Mouse (Mus musculus) intestine, embryonic 16.5 days (tissue): ENCODE data around the gene Itgb4. TPM values are rescaled to one million over a fixed set of nuclear protein-coding genes. Genes with fewer than 3 reads are reported as not detected.

ENCODE experiments used
- ATAC-seq: fragments of 200-750 bp; cut with Nextera tagmentation; 2 replicates; pipeline ENCODE4 v1.8.0; 2017; ENCODE audit warnings: moderate TSS enrichment, moderate library complexity
- H3K27ac ChIP-seq: fragments of 300-500 bp; sonication (generic); 2 replicates; pipeline ENCODE4 v1.5.1; 2014; ENCODE audit warnings: mild to moderate bottlenecking, low read length
- H3K27me3 ChIP-seq: fragments of 300-500 bp; sonication (generic); replicated peaks from 2 replicates; pipeline ENCODE4 v1.6.1; 2014; ENCODE audit warnings: low read length, control low read depth, mixed read lengths; ENCODE audit not compliant: control insufficient read depth, insufficient read depth
- H3K36me3 ChIP-seq: fragments of 300-500 bp; sonication (generic); 2 replicates; pipeline ENCODE4 v1.6.1; 2014; ENCODE audit warnings: low read length, control low read depth; ENCODE audit not compliant: control insufficient read depth, insufficient read depth
- H3K4me1 ChIP-seq: fragments of 300-500 bp; sonication (generic); 2 replicates; pipeline ENCODE4 v1.6.1; 2014; ENCODE audit warnings: low read length, control low read depth, mixed read lengths; ENCODE audit not compliant: control insufficient read depth, insufficient read depth
- H3K4me2 ChIP-seq: fragments of 300-500 bp; sonication (generic); 2 replicates; pipeline ENCODE4 v1.6.1; 2014; ENCODE audit warnings: low read depth, low read length, control low read depth
- H3K4me3 ChIP-seq: fragments of 300-500 bp; sonication (generic); 2 replicates; pipeline ENCODE4 v1.5.1; 2014; ENCODE audit warnings: mild to moderate bottlenecking, low read length
- H3K9ac ChIP-seq: fragments of 300-500 bp; sonication (generic); 2 replicates; pipeline ENCODE4 v1.6.1; 2014; ENCODE audit warnings: low read depth, low read length
- H3K9me3 ChIP-seq: fragments of 300-500 bp; sonication (generic); 2 replicates; pipeline ENCODE4 v1.6.1; 2016; ENCODE audit warnings: low read length, control low read depth; ENCODE audit not compliant: control insufficient read depth
- WGBS: fragments of 180-500 bp; shearing (Covaris S2); extraction: QIAGEN DNeasy Blood & Tissue Kit; methylation state at CpG from one replicate; pipeline ENCODE4 v1.1.7; 2014; 5-methylcytosine and 5-hydroxymethylcytosine counted together
- polyA plus RNA-seq: library from polyadenylated mRNA; unstranded; fragments of >200 nt; fragmentation: Nextera tagmentation; extraction: Ambion mirVana; gene quantifications from 2 replicates; pipeline ENCODE4 v1.2.1, GENCODE M21; 2015

The Itgb4 gene
- polyA plus RNA-seq, 1 experiment from 2014 or later = 11.9 TPM

DNA sequence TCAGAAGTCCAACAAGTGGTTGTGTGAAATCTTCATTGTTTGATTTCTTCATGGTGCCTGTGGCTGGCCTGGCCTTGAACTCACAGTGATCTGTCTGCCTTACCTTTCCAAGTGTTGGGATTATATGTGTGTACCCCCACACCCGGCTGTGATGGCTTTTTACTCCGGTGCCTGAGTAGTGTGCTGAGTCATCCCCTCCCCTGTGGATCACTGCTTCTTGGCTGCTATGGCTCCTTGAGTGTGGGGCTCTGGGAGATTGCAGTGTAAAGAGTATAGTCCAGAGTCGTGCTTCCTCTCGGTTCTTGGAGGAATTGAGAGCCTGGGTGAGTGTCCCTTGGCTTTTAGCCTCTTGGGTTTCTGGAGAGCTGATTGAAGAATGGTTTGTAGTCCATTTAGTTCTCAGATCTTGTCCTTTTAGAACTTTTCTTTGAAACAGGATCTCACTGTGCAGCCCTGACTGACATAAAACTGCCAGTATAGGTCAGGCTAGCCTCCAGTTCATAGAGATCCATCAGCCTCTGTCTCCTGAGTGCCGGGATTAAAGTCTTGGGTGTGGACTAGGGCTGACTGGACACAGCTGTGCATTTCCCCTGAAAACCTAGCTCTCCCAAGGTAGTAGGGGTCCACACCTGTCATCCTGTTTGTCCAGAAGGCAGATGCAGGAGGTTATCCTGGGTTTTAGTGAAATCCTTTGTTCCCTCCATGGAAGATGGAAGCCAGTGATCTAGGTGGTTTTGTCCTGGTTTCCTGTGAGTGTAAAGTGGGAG lies 68.0 kb downstream of the Itgb4 start:
- Histone ChIP-seq H3K9me3 (no peaks in the 10 kb centered on the region), H3K36me3 (peaks cover 10% of the 10 kb centered on the region; the same call in 1 of the 2 replicates), H3K4me2 (no peak overlapping the region), H3K9ac (no peak overlapping the region), H3K27ac (no peak overlapping the region), H3K27me3 (no peaks in the 10 kb centered on the region), H3K4me3 (no peak overlapping the region), H3K4me1 (no peaks in the 10 kb centered on the region)
- 80% methylated on average over 5 of the region's 5 CpGs for WGBS
- no peak for ATAC-seq

DNA sequence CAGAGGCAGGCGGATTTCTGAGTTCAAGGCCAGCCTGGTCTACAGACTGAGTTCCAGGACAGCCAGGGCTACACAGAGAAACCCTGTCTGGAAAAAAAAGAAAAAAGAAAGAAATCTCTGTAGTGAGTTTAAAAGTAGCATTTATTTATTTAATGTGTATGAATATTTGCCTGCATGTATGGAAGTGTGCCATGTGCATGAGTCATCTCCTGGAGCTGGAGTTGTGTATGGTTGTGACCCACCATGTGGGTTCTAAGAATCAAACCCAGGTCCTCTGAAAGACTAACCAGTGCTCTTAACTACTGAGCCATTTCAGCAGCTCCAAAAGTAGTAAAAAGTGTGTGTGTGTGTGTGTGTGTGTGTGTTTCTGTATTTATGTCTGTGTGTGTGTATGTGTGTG lies 68.8 kb downstream of the Itgb4 start:
- Histone ChIP-seq H3K36me3 (peaks cover 13% of the 10 kb centered on the region), H3K27me3 (no peaks in the 10 kb centered on the region), H3K9ac (no peak overlapping the region), H3K4me1 (no peaks in the 10 kb centered on the region), H3K4me3 (no peak overlapping the region), H3K4me2 (no peak overlapping the region), H3K9me3 (no peaks in the 10 kb centered on the region), H3K27ac (no peak overlapping the region)
- 96% methylated on average over 1 of the region's 1 CpGs for WGBS
- no peak for ATAC-seq

DNA sequence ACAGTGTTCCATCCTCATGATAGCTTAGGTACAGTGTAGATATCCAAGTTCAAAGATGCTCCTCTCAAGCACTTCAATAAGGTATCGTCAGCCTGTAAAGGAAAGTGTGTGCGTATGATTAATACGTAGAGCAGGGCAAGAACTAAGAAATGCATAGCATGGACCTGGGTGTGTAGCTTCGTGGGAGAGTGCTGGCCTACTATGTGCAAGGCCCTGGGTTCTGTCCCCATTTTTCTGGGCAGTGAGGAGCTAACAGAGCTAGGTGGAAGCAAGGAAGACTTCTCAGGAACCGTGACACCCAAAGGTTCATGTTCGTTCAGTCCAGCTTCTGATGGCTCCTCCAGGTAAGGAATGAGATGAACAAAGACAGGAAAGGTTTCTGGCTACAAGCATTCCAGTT lies 70.7 kb downstream of the Itgb4 start:
- no peaks in the 10 kb centered on the region for H3K9me3 ChIP-seq
- no peak for ATAC-seq
- peaks cover 30% of the 10 kb centered on the region for H3K36me3 ChIP-seq
- no peak overlapping the region for H3K4me2 ChIP-seq
- no peak overlapping the region for H3K27ac ChIP-seq
- H3K27me3 ChIP-seq = no peaks in the 10 kb centered on the region
- 95% methylated on average over 6 of the region's 6 CpGs for WGBS
- no peaks in the 10 kb centered on the region for H3K4me1 ChIP-seq
- H3K4me3 ChIP-seq = no peak overlapping the region
- H3K9ac ChIP-seq = no peak overlapping the region

DNA sequence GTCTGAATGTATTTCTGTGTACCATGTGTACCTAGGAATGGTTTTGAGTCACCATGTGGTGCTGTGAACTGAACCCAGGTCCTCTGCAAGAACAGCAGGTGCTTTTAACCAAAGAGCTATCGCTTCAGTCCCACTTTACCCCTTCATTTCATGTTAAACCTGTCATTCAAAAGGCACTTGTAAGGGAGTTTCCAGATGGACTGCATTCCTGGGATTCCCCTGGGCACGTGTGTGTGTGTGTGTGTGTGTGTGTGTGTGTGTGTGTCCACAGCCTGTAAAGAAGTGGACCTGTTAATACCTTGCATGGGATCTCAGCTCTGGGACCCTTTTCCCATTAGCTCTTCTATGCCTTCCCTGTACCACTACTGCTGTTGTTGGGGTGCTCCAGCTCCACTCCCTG lies 75.1 kb downstream of the Itgb4 start:
- WGBS = 79% methylated on average over 2 of the region's 2 CpGs
- no peak overlapping the region for H3K4me2 ChIP-seq
- ATAC-seq = no peak
- H3K9me3 ChIP-seq = no peaks in the 10 kb centered on the region
- no peak overlapping the region for H3K4me3 ChIP-seq
- peaks cover 50% of the 10 kb centered on the region for H3K36me3 ChIP-seq
- no peaks in the 10 kb centered on the region for H3K4me1 ChIP-seq
- no peaks in the 10 kb centered on the region for H3K27me3 ChIP-seq
- H3K27ac ChIP-seq = no peak overlapping the region
- H3K9ac ChIP-seq = no peak overlapping the region

DNA sequence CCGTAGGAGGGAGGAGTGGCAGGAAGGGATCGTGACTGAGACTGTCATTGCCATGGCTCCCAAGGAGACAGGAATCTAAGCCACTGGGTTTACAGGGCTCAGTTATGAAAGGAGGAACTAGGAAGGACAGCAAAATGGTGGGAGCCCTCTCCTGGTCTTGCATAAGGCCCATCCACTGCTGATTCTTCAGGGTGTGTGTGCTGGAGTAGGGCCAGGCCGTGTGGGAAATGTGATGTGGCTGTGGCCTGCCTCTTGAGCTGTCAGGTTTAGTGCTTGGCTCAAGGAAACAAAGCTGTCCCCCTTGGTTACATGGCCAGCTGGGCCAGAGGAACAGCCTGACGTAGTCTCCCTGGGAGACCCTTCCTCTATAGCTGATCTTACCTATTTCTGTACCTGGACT lies 75.7 kb downstream of the Itgb4 start:
- H3K9ac ChIP-seq = no peak overlapping the region
- H3K27me3 ChIP-seq = no peaks in the 10 kb centered on the region
- 84% methylated on average over 4 of the region's 4 CpGs for WGBS
- no peak overlapping the region for H3K4me3 ChIP-seq
- ATAC-seq = no peak
- H3K4me1 ChIP-seq = no peaks in the 10 kb centered on the region
- no peak overlapping the region for H3K4me2 ChIP-seq
- H3K36me3 ChIP-seq = peaks cover 55% of the 10 kb centered on the region
- no peak overlapping the region for H3K27ac ChIP-seq
- no peaks in the 10 kb centered on the region for H3K9me3 ChIP-seq

DNA sequence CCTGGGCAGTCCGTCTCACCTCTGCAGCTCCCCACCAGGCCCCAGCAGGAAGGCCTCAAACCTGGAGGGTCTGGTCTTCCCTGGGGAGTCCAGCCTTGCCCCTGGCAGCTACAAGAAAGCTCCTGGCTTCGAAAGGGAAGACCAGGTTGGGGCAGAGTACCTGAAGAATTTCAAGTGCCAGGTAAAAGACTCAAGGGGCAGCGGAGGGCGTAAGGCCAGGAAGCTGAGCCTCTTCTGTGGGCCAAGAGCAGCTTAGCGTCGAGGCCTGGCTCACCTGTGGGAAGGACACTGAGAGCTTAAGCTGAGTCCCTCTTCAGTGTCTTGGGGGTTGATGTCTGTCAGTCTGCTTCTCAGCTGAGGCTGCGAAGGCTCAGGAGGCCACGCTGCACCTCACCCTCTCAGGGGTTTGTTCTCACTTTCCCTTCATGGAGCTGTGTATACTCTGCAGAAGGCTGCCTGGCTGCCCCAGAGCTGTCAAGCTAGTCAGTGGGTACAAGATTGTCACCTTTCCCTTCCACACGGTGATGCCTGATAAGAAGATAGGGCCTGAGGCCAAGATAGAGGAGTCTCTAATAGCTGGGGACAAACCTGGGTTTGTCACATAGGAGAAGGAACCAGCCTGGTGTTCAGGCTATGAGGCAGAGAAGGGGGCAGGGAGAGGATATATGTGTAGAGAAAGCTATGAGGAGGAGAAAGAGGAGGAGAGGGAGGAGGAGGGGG lies 79.2 kb downstream of the Itgb4 start:
- ATAC-seq = no peak
- Histone ChIP-seq H3K36me3 (peaks cover 66% of the 10 kb centered on the region), H3K4me3 (no peak overlapping the region), H3K9me3 (no peaks in the 10 kb centered on the region), H3K4me1 (no peaks in the 10 kb centered on the region), H3K4me2 (no peak overlapping the region), H3K9ac (no peak overlapping the region), H3K27me3 (no peaks in the 10 kb centered on the region), H3K27ac (no peak overlapping the region)
- WGBS = 91% methylated on average over 9 of the region's 9 CpGs

DNA sequence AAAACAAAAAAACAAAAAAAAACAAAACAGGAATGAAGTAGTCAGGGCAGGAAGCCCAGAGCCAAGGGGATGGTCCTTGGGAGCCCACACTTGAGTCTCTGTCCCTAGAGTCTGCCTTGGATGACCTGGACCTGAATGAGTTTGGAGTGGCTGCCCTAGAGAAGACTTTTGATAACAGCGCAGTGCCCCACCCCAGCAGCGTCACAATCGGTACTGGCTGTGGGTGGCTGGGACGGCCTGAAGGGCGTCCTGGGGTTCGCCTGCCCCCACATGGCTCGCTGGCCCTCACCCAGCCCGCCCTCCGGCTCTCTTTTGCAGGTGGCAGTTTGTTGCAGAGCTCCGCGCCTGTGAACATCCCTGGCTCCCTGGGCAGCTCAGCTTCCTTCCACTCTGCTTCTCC lies 81.4 kb downstream of the Itgb4 start:
- 92% methylated on average over 11 of the region's 11 CpGs for WGBS
- ATAC-seq = no peak
- Histone ChIP-seq H3K9me3 (no peaks in the 10 kb centered on the region), H3K36me3 (peaks cover 57% of the 10 kb centered on the region), H3K9ac (no peak overlapping the region), H3K4me3 (no peak overlapping the region), H3K4me2 (no peak overlapping the region), H3K4me1 (peaks cover 5% of the 10 kb centered on the region; the same call in 1 of the 2 replicates), H3K27ac (no peak overlapping the region), H3K27me3 (no peaks in the 10 kb centered on the region)

DNA sequence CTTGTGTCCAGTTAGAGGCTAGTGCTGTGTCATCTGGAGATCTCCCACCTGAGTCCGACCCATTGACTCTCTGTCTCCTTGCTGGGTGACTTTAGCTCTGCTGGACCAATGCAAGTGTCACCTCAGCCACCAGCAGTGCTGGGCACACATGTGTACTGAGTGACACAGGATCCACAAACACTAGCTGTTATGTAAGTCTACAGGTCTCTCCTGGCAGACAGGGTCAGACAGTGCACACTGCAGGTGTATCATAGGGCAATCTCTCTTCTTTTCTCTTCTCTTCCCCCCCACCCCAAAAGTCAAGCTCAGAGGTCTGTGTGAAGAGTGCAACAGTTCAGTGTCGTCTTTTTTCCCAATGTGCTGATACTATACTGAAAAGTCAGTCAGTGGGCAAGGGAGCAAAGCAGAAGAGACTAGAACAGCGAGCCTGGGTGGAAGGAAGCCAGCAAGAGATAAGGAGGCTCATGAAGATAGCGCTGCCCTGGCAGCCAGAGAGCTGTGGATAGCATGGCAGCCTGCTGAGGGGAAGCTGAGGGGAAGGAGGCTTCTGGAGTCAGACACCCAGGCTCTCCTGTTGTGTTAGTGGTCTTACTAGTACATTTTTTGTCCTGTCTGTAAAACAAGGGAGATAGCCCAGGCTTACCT lies 82.8 kb downstream of the Itgb4 start:
- Histone ChIP-seq H3K9me3 (no peaks in the 10 kb centered on the region), H3K9ac (no peak overlapping the region), H3K36me3 (peaks cover 55% of the 10 kb centered on the region), H3K27ac (no peak overlapping the region), H3K4me3 (no peak overlapping the region), H3K4me2 (no peak overlapping the region), H3K27me3 (no peaks in the 10 kb centered on the region), H3K4me1 (peaks cover 5% of the 10 kb centered on the region; the same call in 1 of the 2 replicates)
- ATAC-seq = no peak
- WGBS = 82% methylated on average over 4 of the region's 4 CpGs
